Mouse (Mus musculus) heart, adult 2 months (tissue): ENCODE results near the gene Maml3. TPM values are rescaled to one million over a fixed set of nuclear protein-coding genes. Genes with fewer than 3 reads are reported as not detected.

Experiments used
- DNase-seq, 2 experiments: peaks; one replicate each; pipeline ENCODE4 v3.0.0; 2021
- H3K27ac ChIP-seq: fragments of 200-600 bp; 2 replicates; pipeline ENCODE4 v1.8.1; 2022
- H3K27me3 ChIP-seq: fragments of 200-500 bp; 2 replicates; pipeline ENCODE4 v1.6.1; 2012; ENCODE audit warnings: mild to moderate bottlenecking, low read length, inconsistent platforms, mixed read lengths; ENCODE audit not compliant: control insufficient read depth, insufficient read depth
- H3K36me3 ChIP-seq: fragments of 200-500 bp; 2 replicates; pipeline ENCODE4 v1.6.1; 2012; ENCODE audit warnings: low read length, inconsistent platforms; ENCODE audit not compliant: control insufficient read depth, insufficient read depth
- H3K4me1 ChIP-seq: fragments of 200-500 bp; 2 replicates; pipeline ENCODE4 v1.6.1; 2011; ENCODE audit warnings: low read length; ENCODE audit not compliant: control insufficient read depth, insufficient read depth
- H3K4me3 ChIP-seq: fragments of 200-600 bp; 2 replicates; pipeline ENCODE4 v1.8.1; 2022
- H3K79me2 ChIP-seq: fragments of 200-500 bp; replicated peaks from 2 replicates; pipeline ENCODE4 v1.6.1; 2012; ENCODE audit warnings: mild to moderate bottlenecking, inconsistent platforms, low read length, moderate library complexity, mixed read lengths; ENCODE audit not compliant: control insufficient read depth, insufficient read depth
- H3K9ac ChIP-seq: fragments of 200-500 bp; 2 replicates; pipeline ENCODE4 v1.6.1; 2012; ENCODE audit warnings: low read depth, mild to moderate bottlenecking, control low read depth, inconsistent platforms, low read length, mixed read lengths
- CTCF ChIP-seq: fragments of 200-600 bp; IDR thresholded peaks from 2 replicates; pipeline ENCODE4 v1.8.1; 2022; ENCODE audit warnings: antibody characterized with exemption, mild to moderate bottlenecking, moderate library complexity
- EP300 ChIP-seq: fragments of 200-500 bp; IDR thresholded peaks from 2 replicates; pipeline ENCODE4 v1.6.1; 2011; ENCODE audit warnings: low read depth, low read length, control low read depth; ENCODE audit not compliant: insufficient read depth
- POLR2A ChIP-seq: fragments of 200-500 bp; IDR thresholded peaks from 2 replicates; pipeline ENCODE4 v1.6.1; 2011; ENCODE audit warnings: mild to moderate bottlenecking, low read depth, low read length, control low read depth; ENCODE audit not compliant: insufficient read depth
- WGBS: fragments of 180-500 bp; shearing (Covaris S2); methylation state at CpG from one replicate; pipeline ENCODE4 v1.1.7; 2018; 5-methylcytosine and 5-hydroxymethylcytosine counted together
- intact Hi-C: fragments of 180-260 bp; cut with DNase I; formaldehyde crosslinking; loops from one replicate; pipeline ENCODE4 v1.15.1; 2025
- polyA plus RNA-seq: library from polyadenylated mRNA; depleted of rRNA; stranded (reverse); fragments of >200 nt; gene quantifications from 2 replicates; pipeline ENCODE4 v1.2.3, GENCODE M21; 2012
- total RNA-seq, 2 experiments: library from RNA; stranded (reverse); gene quantifications; 2 replicates each; pipeline ENCODE4 v1.2.3; 2021

The Maml3 gene
- total and polyA plus RNA-seq, 3 experiments: 1.9 to 2.8 (median 2.7) TPM

- 91% methylated on average over 10 of the region's 10 CpGs for WGBS
- intact Hi-C loops: no loop called here
Observed at GRCm38 (mm10) chr3:51854152-51854551, 250.7 kb downstream of the Maml3 start.

DNA sequence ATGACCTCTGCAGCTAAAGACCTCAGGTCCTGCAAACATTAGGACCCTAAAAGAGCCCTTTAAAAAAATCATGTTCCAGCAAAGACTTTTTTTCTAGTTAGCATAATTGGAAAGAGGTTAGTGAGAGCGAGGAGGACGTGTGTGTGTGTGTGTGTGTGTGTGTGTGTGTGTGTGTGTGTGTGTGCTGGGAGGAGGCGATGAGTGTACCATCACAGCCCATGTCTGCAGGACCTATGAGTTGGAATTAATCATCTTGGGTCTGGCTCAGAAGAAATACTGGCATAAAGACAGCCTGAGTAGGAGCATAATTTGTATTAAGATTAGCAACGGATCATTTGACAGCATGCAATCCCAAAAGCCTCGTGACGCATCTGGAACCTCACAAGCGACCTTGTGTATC lies 251.3 kb downstream of the Maml3 start:
- WGBS: 91% methylated on average over 7 of the region's 7 CpGs
- no peak for TF ChIP-seq POLR2A
- no peak for TF ChIP-seq EP300
- TF ChIP-seq CTCF: no peak
- H3K36me3 ChIP-seq: no peaks in the 10 kb centered on the region
- H3K27me3 ChIP-seq: no peaks in the 10 kb centered on the region
- no peak overlapping the region for H3K27ac ChIP-seq
- no peak for DNase-seq
- no peak overlapping the region for H3K4me3 ChIP-seq
- H3K4me1 ChIP-seq: no peaks in the 10 kb centered on the region
- intact Hi-C loops: no loop called here
- no peak overlapping the region for H3K9ac ChIP-seq
- no peaks in the 10 kb centered on the region for H3K79me2 ChIP-seq

More at GRCm38 (mm10) chr3:51854152-51854551, 250.7 kb downstream of the Maml3 start:
- TF ChIP-seq EP300 (no peak), POLR2A (no peak), CTCF (no peak)
- H3K4me3 ChIP-seq: no peak overlapping the region
- no peaks in the 10 kb centered on the region for H3K27me3 ChIP-seq
- no peak overlapping the region for H3K9ac ChIP-seq
- H3K36me3 ChIP-seq: no peaks in the 10 kb centered on the region
- H3K4me1 ChIP-seq: no peaks in the 10 kb centered on the region
- H3K79me2 ChIP-seq: no peaks in the 10 kb centered on the region
- DNase-seq: no peak
- H3K27ac ChIP-seq: no peak overlapping the region

GRCm38 (mm10) chr3:51852692-51853091 lies 252.2 kb downstream of the Maml3 start:
- intact Hi-C loops: no loop called here

DNA sequence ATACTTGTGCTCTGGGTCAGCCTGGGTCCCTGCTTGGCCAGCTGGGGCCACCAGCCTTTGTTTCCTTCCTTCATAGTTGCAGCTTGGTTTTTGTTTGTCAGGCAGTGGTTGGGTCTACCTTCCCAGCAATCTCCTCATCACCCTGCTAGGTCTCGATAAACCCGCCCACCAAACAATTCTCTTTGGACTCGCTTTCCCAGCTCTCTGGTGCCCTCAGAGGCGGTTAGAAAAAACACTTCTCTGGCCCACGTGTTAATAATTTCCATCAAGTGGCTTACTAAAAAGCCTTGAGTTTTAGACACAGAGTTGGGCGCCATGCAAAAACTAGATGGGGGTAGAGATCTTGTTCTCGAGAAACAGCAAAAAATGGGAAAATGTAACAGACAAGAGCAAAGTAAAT lies 253.3 kb downstream of the Maml3 start:
- 71% methylated on average over 7 of the region's 7 CpGs for WGBS
- H3K36me3 ChIP-seq: no peaks in the 10 kb centered on the region
- H3K79me2 ChIP-seq: no peaks in the 10 kb centered on the region
- no peak overlapping the region for H3K4me3 ChIP-seq
- H3K9ac ChIP-seq: no peak overlapping the region
- no peak overlapping the region for H3K27ac ChIP-seq
- no peaks in the 10 kb centered on the region for H3K4me1 ChIP-seq
- H3K27me3 ChIP-seq: no peaks in the 10 kb centered on the region
- no peak for TF ChIP-seq POLR2A
- TF ChIP-seq EP300: no peak
- no peak for TF ChIP-seq CTCF
- intact Hi-C loops: no loop called here
- no peak for DNase-seq

More at GRCm38 (mm10) chr3:51852692-51853091, 252.2 kb downstream of the Maml3 start:
- Histone ChIP-seq H3K4me1 (no peaks in the 10 kb centered on the region), H3K36me3 (no peaks in the 10 kb centered on the region), H3K4me3 (no peak overlapping the region), H3K27me3 (no peaks in the 10 kb centered on the region), H3K9ac (no peak overlapping the region), H3K27ac (no peak overlapping the region), H3K79me2 (no peaks in the 10 kb centered on the region)
- 73% methylated on average over 3 of the region's 3 CpGs for WGBS
- DNase-seq: no peak
- no peak for TF ChIP-seq EP300
- TF ChIP-seq CTCF: peak; percentile 36
- no peak for TF ChIP-seq POLR2A

DNA sequence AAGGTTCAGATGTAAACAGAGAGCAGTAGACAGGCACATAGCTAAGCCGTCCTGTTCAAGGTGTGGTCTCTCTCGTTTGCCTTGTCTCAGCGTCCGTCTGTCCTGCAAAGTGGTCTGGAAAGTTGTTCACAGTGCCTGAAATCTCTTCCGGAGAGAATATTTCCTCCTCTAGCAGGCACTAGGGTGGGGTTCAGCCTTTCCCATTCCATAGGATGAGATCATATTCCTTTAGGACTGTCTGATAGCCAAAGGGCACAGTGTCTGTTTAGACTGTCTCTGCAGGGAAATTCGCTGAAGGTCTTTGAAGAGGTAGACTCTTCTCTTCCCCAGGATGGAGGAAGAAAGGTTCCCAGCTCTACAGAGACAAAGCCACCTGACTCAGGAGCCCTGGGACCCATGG lies 255.4 kb downstream of the Maml3 start:
- H3K36me3 ChIP-seq: no peaks in the 10 kb centered on the region
- H3K27ac ChIP-seq: no peak overlapping the region
- no peaks in the 10 kb centered on the region for H3K79me2 ChIP-seq
- no peak for DNase-seq
- H3K4me1 ChIP-seq: no peaks in the 10 kb centered on the region
- H3K4me3 ChIP-seq: no peak overlapping the region
- WGBS: 35% methylated on average over 6 of the region's 6 CpGs
- H3K27me3 ChIP-seq: no peaks in the 10 kb centered on the region
- intact Hi-C loops: no loop called here
- no peak for TF ChIP-seq CTCF
- no peak for TF ChIP-seq POLR2A
- TF ChIP-seq EP300: no peak
- no peak overlapping the region for H3K9ac ChIP-seq

- H3K36me3 ChIP-seq: no peaks in the 10 kb centered on the region
- no peak for TF ChIP-seq EP300
- no peak for TF ChIP-seq CTCF
- no peak for TF ChIP-seq POLR2A
- no peaks in the 10 kb centered on the region for H3K79me2 ChIP-seq
- H3K4me1 ChIP-seq: no peaks in the 10 kb centered on the region
- no peak overlapping the region for H3K27ac ChIP-seq
- DNase-seq: no peak
- intact Hi-C loops: no loop called here
- no peaks in the 10 kb centered on the region for H3K27me3 ChIP-seq
- H3K9ac ChIP-seq: no peak overlapping the region
- 78% methylated on average over 4 of the region's 4 CpGs for WGBS
- no peak overlapping the region for H3K4me3 ChIP-seq
Observed at GRCm38 (mm10) chr3:51847262-51847661, 257.6 kb downstream of the Maml3 start.
